Mouse (Mus musculus): ENCODE measurements at regions not wholly inside any gene's neighbourhood (a gene's known extent, or its start where the extent isn't known, plus 50 kb on each side); places are given as distances from the start of the nearest gene placed in this dataset.

GRCm38 (mm10) chr19:53461025-53462015 lies 67.6 kb upstream of the Dusp5 start:
- TF ChIP-seq CTCF (IDR thresholded peaks at IDR 0.05; ENCODE audit: low read depth) (0 out of 2 replicates have a peak, but pooled peaks have one; percentile 5), EP300 (IDR thresholded peaks at IDR 0.05; ENCODE audit: low read depth) (no peak)

Data from liver, postnatal 0 days (tissue).